Comparison of ENCODE assay signal across 7 mouse cellular contexts in genomic region chr1:52816232-52816891, GRCm38 (mm10). TPM values are rescaled to one million over a fixed set of nuclear protein-coding genes. Genes with fewer than 3 reads are reported as not detected.
DNase-seq lines count a peak whose midpoint lies in the region; ATAC-seq and TF ChIP-seq lines count a peak whose summit lies in the region.

No protein-coding gene starts in this region.

- TF ChIP-seq CTCF in CH12.LX (conservative IDR thresholded peaks at IDR 0.05 in 1 of 2, IDR thresholded peaks at IDR 0.05 in 1 of 2; ENCODE audit: low read depth in 2 of 2, low read length in 2 of 2), result no peak

- H3K79me2 ChIP-seq in CH12.LX (replicated peaks; ENCODE audit: control insufficient read depth, extremely low read depth, insufficient read depth, poor library complexity, severe bottlenecking), result no peaks in the 10 kb centered on the region

- no peaks in the 10 kb centered on the region for H3K27me3 ChIP-seq in CH12.LX (replicated peaks)
- H3K27me3 ChIP-seq in forebrain, embryonic 13.5 days, result no peaks in the 10 kb centered on the region
- H3K27me3 ChIP-seq in intestine, embryonic 14.5 days (replicated peaks; ENCODE audit: control insufficient read depth, insufficient read depth, low read length), result no peaks in the 10 kb centered on the region

- peaks cover 0 to 6% of the 10 kb centered on the region in 2 experiments for H3K36me3 ChIP-seq in CH12.LX (replicated peaks in 1 of 2; ENCODE audit: control insufficient read depth in 1 of 2, insufficient read depth in 1 of 2, low read length in 1 of 2)
- no peaks in the 10 kb centered on the region for H3K36me3 ChIP-seq in forebrain, embryonic 13.5 days (ENCODE audit: poor library complexity, severe bottlenecking)
- H3K36me3 ChIP-seq in intestine, embryonic 14.5 days (ENCODE audit: control insufficient read depth, insufficient read depth, low read length), result no peaks in the 10 kb centered on the region

- no peak for TF ChIP-seq POLR2A in CH12.LX (IDR thresholded peaks at IDR 0.05; ENCODE audit: low read depth, low read length)

- peak overlapping the region; percentile 92 for H3K4me2 ChIP-seq in CH12.LX (ENCODE audit: insufficient read depth, low read depth, poor library complexity, severe bottlenecking)
- peak overlapping the region; percentile 76 for H3K4me2 ChIP-seq in forebrain, embryonic 13.5 days
- peak overlapping the region; percentile 64 for H3K4me2 ChIP-seq in intestine, embryonic 14.5 days (ENCODE audit: low read length)

- peak; percentile 28 for DNase-seq in 3134 (ENCODE audit: extremely low read depth, insufficient read length, low spot score)
- no peak for DNase-seq in CH12.LX (ENCODE audit: extremely low read depth)
- no peak for DNase-seq in intestine, embryonic 14.5 days (ENCODE audit: low spot score)
- peak; percentile 8 for DNase-seq in lung, postnatal 25 days (ENCODE audit: low spot score)
- no peak for DNase-seq in spleen, postnatal 14 days (ENCODE audit: low spot score in 2 of 2)
- DNase-seq in urinary bladder, adult 18-20 months (ENCODE audit: low spot score in 2 of 2), result no peak

- TF ChIP-seq RAD21 in CH12.LX (IDR thresholded peaks at IDR 0.05; ENCODE audit: low read depth, low read length), result no peak

- H3K4me3 ChIP-seq in CH12.LX (replicated peaks in 1 of 3; ENCODE audit: low read depth in 2 of 3, low read length in 2 of 3, poor library complexity in 1 of 3), result peak overlapping the region; percentile 69 to 81 (median 70)
- peak overlapping the region; percentile 57 for H3K4me3 ChIP-seq in forebrain, embryonic 13.5 days
- peak overlapping the region; percentile 56 for H3K4me3 ChIP-seq in intestine, embryonic 14.5 days (ENCODE audit: low read depth, low read length)

- peak overlapping the region; percentile 37; the same call in 1 of the 2 replicates for H3K9ac ChIP-seq in CH12.LX (ENCODE audit: insufficient read depth, low read depth)
- H3K9ac ChIP-seq in forebrain, embryonic 13.5 days, result peak overlapping the region; percentile 84
- H3K9ac ChIP-seq in intestine, embryonic 14.5 days (ENCODE audit: low read length), result no peak overlapping the region

- ATAC-seq in forebrain, embryonic 13.5 days, result peak; percentile 25
- 0 out of 2 replicates have a peak, but pooled peaks have one; percentile 24 for ATAC-seq in intestine, embryonic 14.5 days (replicated peaks; ENCODE audit: low FRiP score, low TSS enrichment, low read depth)

- dilution Hi-C loops in CH12.LX (cut with MboI; ENCODE audit: extremely low pct_ligation_motif_present, extremely low pct_unique_long_range_greater_than_20kb, low sequenced_read_pairs), result no loop called here

- in situ Hi-C loops in CH12.LX (cut with MboI; ENCODE audit: low pct_ligation_motif_present, low pct_unique_long_range_greater_than_20kb, low sequenced_read_pairs), result no loop called here

- 63% methylated on average over 13 of the region's 13 CpGs for WGBS in forebrain, embryonic 13.5 days
- WGBS in intestine, embryonic 14.5 days, result 64% methylated on average over 13 of the region's 13 CpGs

- TF ChIP-seq EP300 in CH12.LX (IDR thresholded peaks at IDR 0.05; ENCODE audit: low read length), result no peak

- no peak overlapping the region for H3K27ac ChIP-seq in CH12.LX (ENCODE audit: insufficient read depth, low read depth)
- H3K27ac ChIP-seq in forebrain, embryonic 13.5 days, result no peak overlapping the region
- H3K27ac ChIP-seq in intestine, embryonic 14.5 days (ENCODE audit: low read depth), result no peak overlapping the region

- H3K9me3 ChIP-seq in CH12.LX (replicated peaks; ENCODE audit: low read length), result no peaks in the 10 kb centered on the region
- H3K9me3 ChIP-seq in forebrain, embryonic 13.5 days (replicated peaks), result no peaks in the 10 kb centered on the region
- no peaks in the 10 kb centered on the region for H3K9me3 ChIP-seq in intestine, embryonic 14.5 days (ENCODE audit: control insufficient read depth, low read length)

- H3K4me1 ChIP-seq in CH12.LX (ENCODE audit: control insufficient read depth in 1 of 2, insufficient read depth in 2 of 2), result peaks cover 2 to 22% of the 10 kb centered on the region in 2 experiments; a peak in 3 of 4 replicates
- peaks cover 13% of the 10 kb centered on the region for H3K4me1 ChIP-seq in forebrain, embryonic 13.5 days
- H3K4me1 ChIP-seq in intestine, embryonic 14.5 days (replicated peaks; ENCODE audit: control insufficient read depth, insufficient read depth, low read length), result peaks cover 4% of the 10 kb centered on the region; the same call in 1 of the 2 replicates

TF ChIP-seq in CH12.LX, 34 proteins besides CTCF, POLR2A, EP300 and RAD21:
- TF ChIP-seq ZNF384 (IDR thresholded peaks at IDR 0.05; ENCODE audit: low read depth, low read length) (no peak), MXI1 (IDR thresholded peaks at IDR 0.05; ENCODE audit: low read depth, low read length) (no peak; the same call in 1 of the 2 replicates), USF2 (conservative IDR thresholded peaks at IDR 0.05; ENCODE audit: low read depth, low read length) (no peak), ZC3H11A (IDR thresholded peaks at IDR 0.05; ENCODE audit: low read depth, low read length) (no peak), ETS1 (conservative IDR thresholded peaks at IDR 0.05; ENCODE audit: low read depth, low read length) (0 out of 2 replicates have a peak, but pooled peaks have one; percentile 23), BHLHE40 (IDR thresholded peaks at IDR 0.05; ENCODE audit: low read depth, low read length) (peak; percentile 95), E2F4 (IDR thresholded peaks at IDR 0.05; ENCODE audit: insufficient replicate concordance, low read depth, low read length) (no peak), ZMIZ1 (IDR thresholded peaks at IDR 0.05; ENCODE audit: low read depth, low read length) (no peak)

RNA-seq across cellular contexts. Expression of gene Inpp1, which starts 1.1 kb away (rescaled TPM):
- total RNA-seq in CH12.LX (2012; rRNA removed), result 13.6 and 14.8 TPM in 2 replicates
- total RNA-seq in CH12.LX (2014; rRNA removed), result 10.0 and 13.0 TPM in 2 replicates
- polyA plus RNA-seq in CH12.LX (2012; ENCODE audit: insufficient read length, low read depth), result 9.2 and 10.5 TPM in 2 replicates
- polyA plus RNA-seq in forebrain, embryonic 13.5 days (2015; fragmentation: Nextera tagmentation; extraction: Ambion mirVana), result 13.5 and 18.3 TPM in 2 replicates
- polyA plus RNA-seq in intestine, embryonic 14.5 days (2014; fragmentation: Nextera tagmentation; extraction: Ambion mirVana), result 7.6 and 11.0 TPM in 2 replicates

RNA-seq across cellular contexts. Expression of gene Hibch, which starts 28.4 kb away (rescaled TPM):
- total RNA-seq in CH12.LX (2012; rRNA removed) (14.5 and 17.1 TPM in 2 replicates), CH12.LX (2014; rRNA removed) (31.9 and 32.3 TPM in 2 replicates)
- 20.6 and 32.1 TPM in 2 replicates for polyA plus RNA-seq in CH12.LX (2012; ENCODE audit: insufficient read length, low read depth)
- 23.9 and 25.1 TPM in 2 replicates for polyA plus RNA-seq in forebrain, embryonic 13.5 days (2015; fragmentation: Nextera tagmentation; extraction: Ambion mirVana)
- polyA plus RNA-seq in intestine, embryonic 14.5 days (2014; fragmentation: Nextera tagmentation; extraction: Ambion mirVana), result 16.8 and 19.1 TPM in 2 replicates

Comparison
In these comparisons a context has a peak if more than half of its experiments do, and no peak if none do; other contexts are left out.
1. DNase-seq: peak in 3134 (single experiment) and lung, postnatal 25 days (single experiment); none in CH12.LX (single experiment), intestine, embryonic 14.5 days (single experiment), spleen, postnatal 14 days (0 of 2) and urinary bladder, adult 18-20 months (0 of 2).
2. Peak in every context shown above with its lines, with median percentiles within 50 percentile points of each other: H3K4me2 ChIP-seq and H3K4me3 ChIP-seq.